Mouse (Mus musculus) E14TG2a.4 (cell line): ENCODE measurements around the gene Ncam1.
A peak's percentile ranks its signal among the peaks of the same experiment; 100 is the strongest.

ENCODE experiments used
- H3K27me3 ChIP-seq: 2 replicates; pipeline ENCODE4 v1.6.1; 2014; ENCODE audit warnings: low read length, control low read depth; ENCODE audit not compliant: insufficient read depth
- H3K36me3 ChIP-seq: 2 replicates; pipeline ENCODE4 v1.6.1; 2014; ENCODE audit warnings: low read length, control low read depth; ENCODE audit not compliant: insufficient read depth
- H3K4me1 ChIP-seq: replicated peaks from 2 replicates; pipeline ENCODE4 v1.6.1; 2014; ENCODE audit warnings: low read depth, low read length, control low read depth
- H3K4me3 ChIP-seq: replicated peaks from 2 replicates; pipeline ENCODE4 v1.5.1; 2014; ENCODE audit warnings: mild to moderate bottlenecking, low read length
- H3K9me3 ChIP-seq: 2 replicates; pipeline ENCODE4 v1.6.1; 2014; ENCODE audit warnings: low read length, control low read depth
- CTCF ChIP-seq: conservative IDR thresholded peaks from 2 replicates; pipeline ENCODE4 v1.5.1; 2014; ENCODE audit warnings: low read length
- NANOG ChIP-seq: IDR thresholded peaks from 2 replicates; pipeline ENCODE4 v1.6.1; 2014; ENCODE audit warnings: borderline replicate concordance, low read length, mixed read lengths
- POU5F1 ChIP-seq: IDR thresholded peaks from 2 replicates; pipeline ENCODE4 v1.6.1; 2014; ENCODE audit warnings: low read length, borderline replicate concordance

Ncam1 gene

GRCm38 (mm10) chr9:49728211-49728610, 70.5 kb downstream of the Ncam1 start:
- no peaks in the 10 kb centered on the region for H3K27me3 ChIP-seq
- no peak overlapping the region for H3K4me3 ChIP-seq
- H3K4me1 ChIP-seq = peaks cover 40% of the 10 kb centered on the region
- TF ChIP-seq NANOG (no peak), POU5F1 (no peak), CTCF (no peak)
- H3K9me3 ChIP-seq = no peaks in the 10 kb centered on the region
- H3K36me3 ChIP-seq = no peaks in the 10 kb centered on the region

DNA sequence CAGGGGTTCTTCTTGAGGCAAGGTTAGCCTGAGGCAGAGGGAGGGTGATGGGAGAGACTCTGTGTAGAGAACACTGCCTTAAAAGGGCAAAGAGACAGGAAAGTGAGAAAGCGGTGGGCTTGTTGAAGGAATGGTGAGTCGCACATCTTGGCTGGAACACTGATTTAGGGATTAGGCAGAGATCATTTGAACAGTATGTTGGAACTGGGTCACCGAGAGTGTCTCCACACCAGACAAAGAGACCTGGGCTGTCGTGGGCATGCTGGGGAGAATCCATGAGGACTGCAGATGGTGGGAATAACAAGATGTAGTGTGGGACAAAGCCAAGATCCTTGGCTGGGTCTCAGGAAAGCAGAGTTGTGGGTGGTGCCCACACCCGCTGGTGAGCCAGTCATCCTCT, 76.0 kb downstream of the Ncam1 start:
- Histone ChIP-seq H3K4me1 (peaks cover 29% of the 10 kb centered on the region), H3K36me3 (no peaks in the 10 kb centered on the region), H3K27me3 (no peaks in the 10 kb centered on the region), H3K4me3 (no peak overlapping the region), H3K9me3 (peaks cover 3% of the 10 kb centered on the region; the same call in 1 of the 2 replicates)
- TF ChIP-seq CTCF = no peak
- no peak for TF ChIP-seq NANOG
- TF ChIP-seq POU5F1 = no peak

- no peaks in the 10 kb centered on the region for H3K27me3 ChIP-seq
- peaks cover 5% of the 10 kb centered on the region; the same call in 1 of the 2 replicates for H3K9me3 ChIP-seq
- no peak overlapping the region for H3K4me3 ChIP-seq
- no peaks in the 10 kb centered on the region for H3K36me3 ChIP-seq
- TF ChIP-seq POU5F1 (no peak), CTCF (peak; percentile 18; the same call in 1 of the 2 replicates)
- peaks cover 51% of the 10 kb centered on the region for H3K4me1 ChIP-seq
These were observed 83.6 kb downstream of the Ncam1 start for GRCm38 (mm10) chr9:49715121-49715520.

DNA sequence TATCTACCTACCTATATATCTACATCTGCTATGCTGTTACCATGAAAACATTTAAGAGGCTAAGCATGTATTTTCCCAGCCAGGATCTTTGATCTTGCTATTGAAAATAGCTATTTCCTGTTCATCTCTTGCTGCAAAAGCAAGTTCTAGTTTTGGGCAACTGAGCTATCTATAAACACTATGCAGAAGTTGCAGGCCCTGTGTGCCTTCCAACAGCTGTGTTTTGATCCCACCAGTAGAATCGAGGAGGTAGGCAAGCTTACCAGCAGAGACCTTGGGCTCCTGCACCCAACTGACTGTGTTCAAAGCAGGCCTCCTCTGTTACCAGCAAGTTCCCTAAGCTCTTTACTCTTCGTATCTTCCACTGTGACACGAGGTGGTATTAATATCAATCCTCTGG, 84.6 kb downstream of the Ncam1 start:
- peaks cover 5% of the 10 kb centered on the region; the same call in 1 of the 2 replicates for H3K9me3 ChIP-seq
- no peak for TF ChIP-seq NANOG
- TF ChIP-seq POU5F1 = no peak

GRCm38 (mm10) chr9:49707646-49708045, 91.1 kb downstream of the Ncam1 start:
- no peaks in the 10 kb centered on the region for H3K27me3 ChIP-seq
- no peaks in the 10 kb centered on the region for H3K36me3 ChIP-seq
- H3K4me3 ChIP-seq = no peak overlapping the region
- TF ChIP-seq NANOG (no peak), POU5F1 (no peak), CTCF (no peak)
- H3K9me3 ChIP-seq = no peaks in the 10 kb centered on the region
- peaks cover 9% of the 10 kb centered on the region for H3K4me1 ChIP-seq

More for the DNA sequence above, 84.6 kb downstream of the Ncam1 start:
- Histone ChIP-seq H3K4me1 (peaks cover 51% of the 10 kb centered on the region), H3K4me3 (no peak overlapping the region), H3K36me3 (no peaks in the 10 kb centered on the region), H3K27me3 (no peaks in the 10 kb centered on the region)

GRCm38 (mm10) chr9:49704196-49704967, 94.3 kb downstream of the Ncam1 start:
- Histone ChIP-seq H3K27me3 (no peaks in the 10 kb centered on the region), H3K4me1 (no peaks in the 10 kb centered on the region), H3K4me3 (no peak overlapping the region), H3K36me3 (no peaks in the 10 kb centered on the region; the same call in 1 of the 2 replicates), H3K9me3 (no peaks in the 10 kb centered on the region)
- TF ChIP-seq POU5F1 = no peak
- no peak for TF ChIP-seq CTCF
- no peak for TF ChIP-seq NANOG

DNA sequence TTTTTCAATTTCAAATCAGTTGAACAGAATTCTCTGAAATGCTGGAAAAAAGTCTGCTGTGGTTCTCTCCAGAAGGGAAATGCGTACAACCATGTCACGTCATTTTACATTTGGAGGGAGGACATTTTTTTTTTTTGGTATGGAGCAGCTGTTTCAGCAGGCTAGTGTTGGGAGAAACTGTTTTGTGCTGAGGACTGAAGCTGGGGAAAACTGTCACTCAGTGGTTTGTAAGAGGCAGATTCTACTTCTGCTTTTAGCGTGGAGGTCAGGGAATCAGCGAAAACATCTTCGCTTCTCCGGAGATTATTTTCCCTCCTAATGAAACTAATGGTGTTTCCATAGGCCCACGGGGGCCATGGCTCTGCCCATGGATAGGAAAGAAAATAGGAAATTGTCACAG, 103.4 kb downstream of the Ncam1 start:
- Histone ChIP-seq H3K27me3 (no peaks in the 10 kb centered on the region), H3K4me3 (no peak overlapping the region), H3K36me3 (no peaks in the 10 kb centered on the region; the same call in 1 of the 2 replicates), H3K4me1 (peaks cover 9% of the 10 kb centered on the region), H3K9me3 (no peaks in the 10 kb centered on the region; the same call in 1 of the 2 replicates)
- TF ChIP-seq POU5F1 = no peak
- TF ChIP-seq CTCF = no peak
- no peak for TF ChIP-seq NANOG

GRCm38 (mm10) chr9:49692791-49693190, 105.9 kb downstream of the Ncam1 start:
- no peaks in the 10 kb centered on the region for H3K27me3 ChIP-seq
- TF ChIP-seq NANOG (no peak), CTCF (no peak), POU5F1 (no peak)
- no peak overlapping the region for H3K4me3 ChIP-seq
- no peaks in the 10 kb centered on the region; the same call in 1 of the 2 replicates for H3K9me3 ChIP-seq
- peaks cover 9% of the 10 kb centered on the region for H3K4me1 ChIP-seq
- H3K36me3 ChIP-seq = no peaks in the 10 kb centered on the region
